Mouse (Mus musculus) megakaryocyte, embryonic 14.5 days (primary cell): ENCODE results near the gene Calb2. TPM values are rescaled to one million over a fixed set of nuclear protein-coding genes. Genes with fewer than 3 reads are reported as not detected.

ENCODE experiments used
- H3K27me3 ChIP-seq: replicated peaks from 2 replicates; pipeline ENCODE3; 2012; ENCODE audit warnings: inconsistent platforms
- H3K36me3 ChIP-seq: replicated peaks from 2 replicates; pipeline ENCODE3; 2012; ENCODE audit warnings: low read length, inconsistent platforms, mixed read lengths
- H3K4me1 ChIP-seq: 2 replicates; pipeline ENCODE4 v1.6.1; 2012; ENCODE audit warnings: inconsistent platforms
- H3K4me3 ChIP-seq: replicated peaks from 2 replicates; pipeline ENCODE3; 2012; ENCODE audit warnings: moderate library complexity, mild to moderate bottlenecking, inconsistent platforms
- H3K9me3 ChIP-seq: 2 replicates; pipeline ENCODE4 v1.6.1; 2012; ENCODE audit warnings: inconsistent platforms
- FLI1 ChIP-seq: IDR thresholded peaks from 2 replicates; pipeline ENCODE4 v1.6.1; 2012; ENCODE audit warnings: low read length, inconsistent platforms, mixed read lengths
- GATA1 ChIP-seq: IDR thresholded peaks from 3 replicates; pipeline ENCODE4 v1.6.1; 2012; ENCODE audit warnings: mixed read lengths, low read length, inconsistent platforms, borderline replicate concordance
- polyA plus RNA-seq: library from polyadenylated mRNA; stranded (reverse); fragments of >175 nt; gene quantifications from 2 replicates; pipeline ENCODE4 v1.2.3, GENCODE M21; 2012; ENCODE audit warnings: low replicate concordance; ENCODE audit not compliant: insufficient read depth

The Calb2 gene
- not detected in 2 replicates for polyA plus RNA-seq

DNA sequence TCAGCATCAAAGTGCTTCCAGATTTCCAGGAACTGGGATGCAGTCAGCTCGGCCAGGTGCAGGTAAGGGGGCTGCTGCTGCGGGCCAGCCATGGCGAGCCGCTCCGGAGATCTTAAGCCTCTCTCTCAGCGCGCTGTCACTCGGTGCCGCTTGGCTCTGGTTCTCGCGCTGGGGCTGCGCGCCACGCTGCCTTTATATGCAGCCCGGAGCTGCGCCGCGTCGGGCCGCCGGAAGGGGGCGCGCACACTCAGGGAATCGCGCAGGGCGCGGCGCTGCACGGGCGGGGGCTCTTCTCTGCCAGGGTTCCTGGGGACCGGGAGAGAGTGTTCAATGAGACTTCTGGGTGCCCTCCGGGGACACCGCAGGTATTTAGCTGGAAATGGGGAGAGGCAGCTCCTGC is at the start of gene Calb2:
Gene Calb2, minus strand, starts transcription at position 165 of the 400 bp plus-strand sequence.
- no peaks in the 10 kb centered on the region for H3K36me3 ChIP-seq
- H3K4me1 ChIP-seq: peaks cover 17% of the 10 kb centered on the region
- H3K4me3 ChIP-seq: peak within 1 kb of the TSS; percentile 53
- H3K9me3 ChIP-seq: peaks cover 7% of the 10 kb centered on the region; the same call in 1 of the 2 replicates
- no peak for TF ChIP-seq FLI1
- H3K27me3 ChIP-seq: peaks cover 40% of the 10 kb centered on the region

- Histone ChIP-seq H3K9me3 (peaks cover 21% of the 10 kb centered on the region), H3K4me3 (peak overlapping the region; percentile 95), H3K4me1 (peaks cover 17% of the 10 kb centered on the region), H3K27me3 (peaks cover 4% of the 10 kb centered on the region), H3K36me3 (peaks cover 34% of the 10 kb centered on the region)
- TF ChIP-seq FLI1: no peak
- no peak for TF ChIP-seq GATA1
These were observed 49.7 kb upstream of the Calb2 start for GRCm38 (mm10) chr8:110217681-110218131.

DNA sequence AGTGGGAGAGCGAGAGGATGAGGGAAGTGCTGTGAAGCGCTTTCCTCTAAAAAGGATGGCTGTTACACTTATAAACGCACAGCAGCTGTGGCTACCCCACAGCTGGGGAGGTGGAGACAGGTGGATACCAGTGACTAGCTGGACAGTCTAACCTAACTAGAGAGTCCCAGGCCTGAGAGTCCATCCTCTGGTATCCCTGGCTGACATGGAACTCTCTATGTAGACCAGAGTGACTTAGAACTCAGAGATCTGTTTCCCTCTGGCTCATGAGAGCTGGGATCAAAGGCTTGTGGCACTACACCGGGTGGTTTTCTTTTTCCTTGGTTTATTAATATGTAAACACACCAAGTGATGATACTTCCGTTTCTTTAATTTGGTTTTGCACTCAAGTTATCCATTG is 49.2 kb upstream of the Calb2 start:
- H3K4me3 ChIP-seq: peak overlapping the region; percentile 95
- H3K4me1 ChIP-seq: peaks cover 17% of the 10 kb centered on the region
- H3K27me3 ChIP-seq: peaks cover 4% of the 10 kb centered on the region
- peaks cover 16% of the 10 kb centered on the region for H3K9me3 ChIP-seq
- H3K36me3 ChIP-seq: peaks cover 29% of the 10 kb centered on the region
- TF ChIP-seq GATA1: no peak
- TF ChIP-seq FLI1: no peak

- Histone ChIP-seq H3K4me3 (no peak overlapping the region), H3K36me3 (peaks cover 19% of the 10 kb centered on the region), H3K27me3 (peaks cover 9% of the 10 kb centered on the region), H3K9me3 (peaks cover 6% of the 10 kb centered on the region), H3K4me1 (peaks cover 17% of the 10 kb centered on the region)
- no peak for TF ChIP-seq FLI1
- TF ChIP-seq GATA1: no peak
These were observed 48.2 kb upstream of the Calb2 start for GRCm38 (mm10) chr8:110216253-110216652.

- Histone ChIP-seq H3K36me3 (peaks cover 11% of the 10 kb centered on the region), H3K27me3 (peaks cover 9% of the 10 kb centered on the region), H3K4me3 (peak within 1 kb of the TSS; percentile 42), H3K4me1 (peaks cover 17% of the 10 kb centered on the region), H3K9me3 (no peaks in the 10 kb centered on the region)
- TF ChIP-seq FLI1: no peak
- no peak for TF ChIP-seq GATA1
These were observed 47.4 kb upstream of the Calb2 start, which contains the start of gene Cmtr2 for GRCm38 (mm10) chr8:110215365-110215764. Gene Cmtr2, plus strand, starts transcription at chr8:110215665.

- TF ChIP-seq GATA1: no peak
- no peak for TF ChIP-seq FLI1
- Histone ChIP-seq H3K4me3 (no peak overlapping the region), H3K4me1 (no peaks in the 10 kb centered on the region), H3K27me3 (no peaks in the 10 kb centered on the region), H3K36me3 (no peaks in the 10 kb centered on the region), H3K9me3 (peaks cover 7% of the 10 kb centered on the region; the same call in 1 of the 2 replicates)
These were observed 33.8 kb upstream of the Calb2 start for GRCm38 (mm10) chr8:110201806-110202205.

DNA sequence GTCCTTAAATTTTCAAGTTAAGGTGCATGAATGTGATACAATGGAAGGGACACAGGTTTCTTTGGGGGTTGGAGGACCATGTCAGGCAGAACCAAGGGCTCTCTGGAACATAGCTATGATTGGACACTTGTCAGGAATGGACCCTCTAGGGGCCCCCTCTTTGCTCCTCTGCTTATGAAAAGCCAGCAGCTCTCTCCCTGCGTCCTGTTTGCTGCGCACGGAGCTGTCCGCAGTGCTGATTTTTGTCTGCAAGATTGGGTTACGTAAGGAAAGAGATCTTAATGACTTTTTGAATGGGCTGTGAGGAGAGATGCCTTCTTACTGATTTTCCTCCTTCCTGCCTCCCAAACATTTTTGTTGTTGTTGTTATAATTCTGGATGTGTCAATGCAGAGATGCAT is 28.7 kb upstream of the Calb2 start:
- Histone ChIP-seq H3K4me3 (no peak overlapping the region), H3K4me1 (no peaks in the 10 kb centered on the region), H3K36me3 (no peaks in the 10 kb centered on the region), H3K27me3 (no peaks in the 10 kb centered on the region), H3K9me3 (no peaks in the 10 kb centered on the region)
- no peak for TF ChIP-seq FLI1

DNA sequence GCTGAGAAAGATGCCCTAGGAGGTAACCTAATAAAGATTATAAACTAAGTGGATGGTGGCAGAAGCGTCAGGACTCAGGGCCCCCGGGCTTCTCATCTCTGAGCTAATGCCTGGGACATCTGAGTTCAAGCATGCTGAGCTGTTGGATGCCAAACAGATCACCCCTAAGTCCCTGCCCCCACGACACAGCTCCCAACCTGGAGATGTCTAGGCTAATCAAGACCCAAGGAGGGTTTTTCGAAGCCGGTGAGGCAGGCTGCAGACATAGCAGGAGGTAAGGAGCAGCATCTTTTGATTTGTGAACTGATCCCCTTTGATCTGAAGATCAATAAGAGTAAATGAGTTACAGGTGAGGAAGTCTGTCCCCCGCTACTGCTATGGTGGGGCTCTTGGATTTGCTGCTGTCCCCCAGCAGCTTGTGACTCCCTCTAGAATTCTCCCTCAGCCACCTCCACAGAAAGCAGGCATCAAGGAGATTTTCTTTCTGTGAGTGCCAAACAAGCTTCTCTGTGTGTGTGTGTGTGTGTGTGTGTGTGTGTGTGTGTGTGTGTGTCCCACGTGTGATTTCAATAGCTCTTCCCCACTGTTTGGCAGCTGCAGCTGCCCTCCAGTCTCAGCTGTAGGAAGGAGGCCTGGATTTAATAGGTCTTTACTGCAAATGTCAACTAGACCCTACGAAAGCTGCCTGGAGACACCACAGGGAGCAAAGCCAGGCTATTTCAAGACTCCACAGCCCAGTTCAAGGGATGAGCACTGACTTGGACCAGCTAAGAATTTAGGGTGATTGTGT is 21.1 kb upstream of the Calb2 start:
- Histone ChIP-seq H3K4me3 (no peak overlapping the region), H3K4me1 (no peaks in the 10 kb centered on the region), H3K27me3 (peaks cover 9% of the 10 kb centered on the region), H3K36me3 (no peaks in the 10 kb centered on the region), H3K9me3 (no peaks in the 10 kb centered on the region)
- TF ChIP-seq FLI1 (no peak), GATA1 (no peak)

DNA sequence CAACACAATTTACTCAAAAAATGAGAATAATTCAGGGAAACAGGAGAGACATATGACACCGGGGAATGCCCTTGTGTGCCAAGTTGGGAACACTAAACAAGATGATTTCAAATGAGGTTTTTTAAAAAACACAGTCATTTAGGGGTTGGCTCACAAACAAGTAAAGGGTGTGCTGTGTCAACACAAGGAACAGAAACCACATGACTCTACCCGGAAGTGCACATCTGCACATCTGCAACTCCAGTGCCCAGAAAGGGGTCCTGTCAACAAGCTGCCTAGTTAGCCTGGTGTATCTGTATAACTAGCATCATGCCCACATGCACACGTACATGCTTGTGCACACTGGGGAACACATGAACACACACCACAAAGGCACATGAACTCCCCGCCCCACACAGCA is 17.5 kb upstream of the Calb2 start:
- peaks cover 17% of the 10 kb centered on the region for H3K27me3 ChIP-seq
- peaks cover 5% of the 10 kb centered on the region for H3K4me1 ChIP-seq
- TF ChIP-seq FLI1: no peak
- no peak for TF ChIP-seq GATA1
- H3K4me3 ChIP-seq: no peak overlapping the region
- H3K9me3 ChIP-seq: no peaks in the 10 kb centered on the region
- H3K36me3 ChIP-seq: no peaks in the 10 kb centered on the region

DNA sequence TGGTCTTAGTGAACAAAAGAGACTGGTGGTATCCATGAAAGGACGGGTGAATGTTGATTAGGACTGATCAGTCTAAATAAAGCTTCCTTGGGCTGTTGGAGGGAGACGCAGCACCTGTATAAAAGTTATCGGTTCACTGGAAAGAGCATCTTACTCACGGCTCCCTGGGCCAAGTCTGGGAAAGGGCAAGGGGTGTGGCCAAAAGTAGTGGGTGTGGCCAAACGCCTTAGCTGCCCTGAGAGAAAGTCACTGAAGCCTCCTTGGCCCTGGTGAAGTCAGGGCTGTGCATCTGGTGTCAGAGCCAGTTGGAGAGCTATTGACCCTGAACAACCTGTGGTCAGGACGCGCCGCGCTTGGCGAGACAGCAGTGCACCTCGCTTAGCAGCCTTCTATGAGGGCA is 15.7 kb upstream of the Calb2 start:
- Histone ChIP-seq H3K9me3 (no peaks in the 10 kb centered on the region), H3K4me3 (peak overlapping the region; percentile 12), H3K27me3 (peaks cover 22% of the 10 kb centered on the region), H3K4me1 (peaks cover 5% of the 10 kb centered on the region), H3K36me3 (no peaks in the 10 kb centered on the region)
- no peak for TF ChIP-seq GATA1
- TF ChIP-seq FLI1: no peak
